Mouse (Mus musculus) CH12.LX (cell line): Measurements from ENCODE around the gene Caprin1. TPM values are rescaled to one million over a fixed set of nuclear protein-coding genes. Genes with fewer than 3 reads are reported as not detected.

Experiments used
- DNase-seq: peaks from one replicate; pipeline ENCODE4 v3.0.0-alpha.2; 2013; ENCODE audit errors: extremely low read depth
- H3K27ac ChIP-seq: 2 replicates; pipeline ENCODE4 v1.5.1; 2012; ENCODE audit warnings: low read depth, mild to moderate bottlenecking, control low read depth, moderate library complexity; ENCODE audit not compliant: insufficient read depth
- H3K27me3 ChIP-seq: replicated peaks from 2 replicates; pipeline ENCODE3; 2012; ENCODE audit warnings: inconsistent platforms
- H3K36me3 ChIP-seq, 2 experiments: replicated peaks in 1 of 2; 2 replicates each; pipeline versions ENCODE3 to v1.6.1; 2012; ENCODE audit warnings: inconsistent platforms in 1 of 2, low read length in 1 of 2, mild to moderate bottlenecking in 1 of 2, mixed read lengths in 1 of 2, moderate library complexity in 1 of 2; ENCODE audit not compliant: control insufficient read depth in 1 of 2, insufficient read depth in 1 of 2
- H3K4me1 ChIP-seq, 2 experiments: 2 replicates each; pipeline ENCODE4 v1.6.1; 2012; ENCODE audit warnings: inconsistent platforms in 1 of 2, moderate library complexity in 1 of 2; ENCODE audit not compliant: insufficient read depth in 2 of 2, control insufficient read depth in 1 of 2
- H3K4me2 ChIP-seq: 2 replicates; pipeline ENCODE4 v1.6.1; 2012; ENCODE audit warnings: low read depth, mild to moderate bottlenecking, control low read depth; ENCODE audit not compliant: poor library complexity, insufficient read depth, severe bottlenecking
- H3K4me3 ChIP-seq, 3 experiments: fragments of 150-350 bp in 1 of 3; sonication (generic) in 1 of 3; replicated peaks in 1 of 3; 2 replicates each; pipeline versions ENCODE3 to v1.5.1; 2011 to 2012; ENCODE audit warnings: low read depth in 2 of 3, low read length in 2 of 3, mild to moderate bottlenecking in 2 of 3, moderate library complexity in 2 of 3, control low read depth in 1 of 3, improper control_type of control experiment in 1 of 3, inconsistent platforms in 1 of 3, mixed read lengths in 1 of 3; ENCODE audit not compliant: poor library complexity in 1 of 3
- H3K79me2 ChIP-seq: replicated peaks from 2 replicates; pipeline ENCODE4 v1.6.1; 2012; ENCODE audit warnings: mild to moderate bottlenecking, moderate library complexity; ENCODE audit not compliant: control insufficient read depth, poor library complexity, insufficient read depth, severe bottlenecking; ENCODE audit errors: extremely low read depth
- H3K9ac ChIP-seq: 2 replicates; pipeline ENCODE4 v1.6.1; 2012; ENCODE audit warnings: low read depth, mild to moderate bottlenecking, control low read depth, moderate library complexity; ENCODE audit not compliant: insufficient read depth
- H3K9me3 ChIP-seq: replicated peaks from 2 replicates; pipeline ENCODE3; 2012; ENCODE audit warnings: low read length, inconsistent platforms, mixed read lengths
- BHLHE40 ChIP-seq: IDR thresholded peaks from 2 replicates; pipeline ENCODE4 v1.6.1; 2011; ENCODE audit warnings: mild to moderate bottlenecking, low read depth, low read length, improper control_type of control experiment
- HCFC1 ChIP-seq: IDR thresholded peaks from 2 replicates; pipeline ENCODE4 v1.6.1; 2012; ENCODE audit warnings: low read depth, mild to moderate bottlenecking, inconsistent platforms, low read length, improper control_type of control experiment
- RAD21 ChIP-seq: IDR thresholded peaks from 2 replicates; pipeline ENCODE4 v1.6.1; 2011; ENCODE audit warnings: low read depth, mild to moderate bottlenecking, low read length, improper control_type of control experiment, moderate library complexity
- TBP ChIP-seq: conservative IDR thresholded peaks from 2 replicates; pipeline ENCODE4 v1.6.1; 2011; ENCODE audit warnings: low read depth, low read length, improper control_type of control experiment
- ZNF384 ChIP-seq: IDR thresholded peaks from 2 replicates; pipeline ENCODE4 v1.6.1; 2012; ENCODE audit warnings: low read depth, low read length, improper control_type of control experiment, inconsistent platforms
- dilution Hi-C: fragments of 300-500 bp; cut with MboI; formaldehyde crosslinking; loops from 2 replicates; pipeline ENCODE4 v1.14.3; 2020; ENCODE audit warnings: low sequenced_read_pairs; ENCODE audit not compliant: extremely low pct_unique_long_range_greater_than_20kb, extremely low pct_ligation_motif_present
- in situ Hi-C: fragments of 300-500 bp; cut with MboI; formaldehyde crosslinking; loops from 3 replicates; pipeline ENCODE4 v1.14.3; 2019; ENCODE audit warnings: low sequenced_read_pairs, low pct_ligation_motif_present, low pct_unique_long_range_greater_than_20kb, mixed read lengths
- polyA plus RNA-seq: library from polyadenylated mRNA; unstranded; fragments of >175 nt; gene quantifications from 2 replicates; pipeline ENCODE4 v1.2.1, GENCODE M21; 2012; ENCODE audit warnings: low read depth; ENCODE audit not compliant: insufficient read length
- total RNA-seq, 2 experiments: library from RNA; depleted of rRNA; stranded (reverse); fragments of 300-350 nt in 1 of 2; fragments of >200 nt in 1 of 2; gene quantifications; 2 replicates each; pipeline ENCODE4 v1.2.3; 2012 to 2014

The Caprin1 gene
- total and polyA plus RNA-seq, 3 experiments = 217 to 514 (median 410) TPM

- no peak for DNase-seq
- Histone ChIP-seq H3K27me3 (no peaks in the 10 kb centered on the region), H3K4me1 (peaks cover 0 to 15% of the 10 kb centered on the region in 2 experiments; a peak in 2 of 4 replicates), H3K36me3 (no peaks in the 10 kb centered on the region), H3K79me2 (no peaks in the 10 kb centered on the region), H3K27ac (no peak overlapping the region), H3K4me3 (no peak overlapping the region), H3K4me2 (no peak overlapping the region), H3K9ac (no peak overlapping the region), H3K9me3 (no peaks in the 10 kb centered on the region)
- dilution Hi-C loops (no loop called here), in situ Hi-C loops (loop anchor here (25.0 kb wide), 1 partner anchor 275 kb away; the partner anchor contains the start of gene Abtb2)
- TF ChIP-seq BHLHE40 (no peak), TBP (no peak)
Measured at GRCm38 (mm10) chr2:103837166-103837565, 39.7 kb upstream of the Caprin1 start.

GRCm38 (mm10) chr2:103835614-103836395, 38.4 kb upstream of the Caprin1 start:
- no peak overlapping the region for H3K4me2 ChIP-seq
- no peak for DNase-seq
- H3K79me2 ChIP-seq = no peaks in the 10 kb centered on the region
- no peaks in the 10 kb centered on the region for H3K36me3 ChIP-seq
- in situ Hi-C loops = loop anchor here (25.0 kb wide), 1 partner anchor 274 kb away; the partner anchor contains the start of gene Abtb2
- H3K27ac ChIP-seq = no peak overlapping the region
- H3K9me3 ChIP-seq = no peaks in the 10 kb centered on the region
- no peak overlapping the region for H3K4me3 ChIP-seq
- no peak overlapping the region for H3K9ac ChIP-seq
- H3K27me3 ChIP-seq = no peaks in the 10 kb centered on the region
- dilution Hi-C loops = no loop called here
- TF ChIP-seq RAD21 = no peak
- H3K4me1 ChIP-seq = peaks cover 0 to 16% of the 10 kb centered on the region in 2 experiments; a peak in 2 of 4 replicates

GRCm38 (mm10) chr2:103833816-103834445, 36.5 kb upstream of the Caprin1 start:
- Histone ChIP-seq H3K4me1 (peaks cover 0 to 15% of the 10 kb centered on the region in 2 experiments; a peak in 2 of 4 replicates), H3K36me3 (no peaks in the 10 kb centered on the region), H3K79me2 (no peaks in the 10 kb centered on the region), H3K4me3 (no peak overlapping the region), H3K27me3 (no peaks in the 10 kb centered on the region), H3K4me2 (no peak overlapping the region), H3K9ac (no peak overlapping the region), H3K27ac (no peak overlapping the region), H3K9me3 (no peaks in the 10 kb centered on the region)
- TF ChIP-seq ZNF384 (0 out of 2 replicates have a peak, but pooled peaks have one; percentile 13), HCFC1 (no peak)
- in situ Hi-C loops = loop anchor here (25.0 kb wide), 1 partner anchor 272 kb away; the partner anchor contains the start of gene Abtb2
- no peak for DNase-seq
- dilution Hi-C loops = no loop called here
